Mouse (Mus musculus) c-Kit-positive CD71-positive TER-119-negative erythroid progenitor cells, embryonic 14.5 days (primary cell): ENCODE measurements around the gene Hba-x.

Experiments
- DNase-seq: peaks from one replicate; pipeline ENCODE4 v3.0.0-alpha.2; 2013; ENCODE audit warnings: low read depth

Gene Hba-x

DNA sequence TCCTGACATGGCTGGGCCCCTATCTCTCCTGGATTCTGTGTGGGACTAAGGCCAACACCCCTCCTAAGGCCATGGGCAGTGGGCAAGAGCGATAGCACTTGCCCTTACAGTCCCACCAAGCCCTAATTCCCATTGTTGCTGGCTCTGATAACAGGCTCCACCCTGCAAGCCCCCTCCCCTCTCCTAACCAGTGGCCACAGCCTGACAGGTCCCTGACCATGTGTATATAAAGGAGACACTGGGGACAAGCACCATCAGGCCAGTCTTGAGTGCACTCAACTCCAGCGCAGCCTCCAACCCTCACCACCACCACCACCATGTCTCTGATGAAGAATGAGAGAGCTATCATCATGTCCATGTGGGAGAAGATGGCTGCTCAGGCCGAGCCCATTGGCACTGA, at the start of gene Hba-x:
TSS of gene Hba-x (plus strand) at position 54 of the 400 bp plus-strand sequence.
- DNase-seq, result no peak

DNA sequence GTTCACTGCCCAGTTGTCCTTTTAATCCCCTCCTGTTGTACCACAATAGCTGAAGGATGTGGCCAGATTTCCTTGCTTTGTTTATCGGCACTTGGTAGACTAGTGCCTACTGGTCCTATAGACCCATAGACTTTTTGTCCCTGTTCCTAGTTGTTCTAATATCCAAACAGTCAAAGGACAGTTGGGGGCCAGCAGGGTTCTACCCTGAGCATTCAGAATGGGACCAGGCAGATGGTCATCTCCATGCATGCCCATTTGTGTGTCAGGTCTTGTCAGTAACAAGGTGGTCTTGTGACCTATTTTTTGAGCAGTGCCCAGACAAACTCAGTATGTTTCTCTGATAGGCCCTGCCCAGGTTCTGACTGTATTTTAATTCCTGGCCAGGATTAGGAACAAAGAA, 49.2 kb upstream of the Hba-x start:
- DNase-seq, result no peak

DNA sequence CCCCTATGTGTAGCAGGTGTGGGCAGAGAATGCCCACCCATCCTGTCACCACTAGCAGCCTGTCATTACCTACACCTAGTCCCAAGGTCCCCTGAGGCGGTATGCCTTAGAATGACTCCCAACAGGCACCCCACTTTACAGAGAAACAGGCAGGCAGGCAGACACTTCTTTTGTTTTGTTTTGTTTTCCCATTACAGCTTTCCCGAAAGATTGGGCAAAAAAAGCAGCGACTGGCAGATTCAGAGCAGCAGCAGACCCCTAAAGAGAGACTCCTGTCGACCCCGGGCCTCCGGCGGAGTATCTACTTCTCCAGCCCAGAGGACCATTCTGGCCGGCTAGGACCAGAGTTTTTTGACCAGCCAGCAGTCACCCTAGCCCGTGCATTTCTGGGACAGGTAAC, 48.6 kb upstream of the Hba-x start:
- DNase-seq, result no peak

DNA sequence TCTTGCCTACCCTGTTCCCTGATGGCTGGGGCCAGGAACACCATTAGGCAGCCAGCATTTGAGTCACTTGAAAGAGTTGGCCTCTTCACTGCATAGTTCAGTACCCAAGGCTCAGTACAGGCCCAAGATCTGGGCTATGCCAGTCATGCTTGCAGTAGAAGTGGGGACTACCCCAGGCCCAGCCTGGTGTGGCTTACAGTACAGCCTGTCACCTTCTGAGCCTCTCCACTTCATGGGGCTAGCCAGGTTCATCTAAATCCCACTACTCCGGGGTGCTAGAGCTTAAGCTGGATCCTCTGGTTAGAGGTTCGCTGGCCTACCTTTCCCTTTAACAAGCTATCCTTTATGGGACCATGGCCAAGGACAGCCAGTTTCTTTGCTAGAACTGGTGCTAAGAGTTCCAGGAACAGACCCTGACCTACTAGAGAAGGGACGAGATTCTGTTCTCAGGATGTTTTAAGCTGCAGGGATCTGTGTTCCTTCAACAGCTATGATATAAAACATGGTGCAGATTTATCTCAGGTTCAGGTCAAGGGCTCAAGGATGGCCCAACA, 47.8 kb upstream of the Hba-x start:
- DNase-seq, result no peak

DNA sequence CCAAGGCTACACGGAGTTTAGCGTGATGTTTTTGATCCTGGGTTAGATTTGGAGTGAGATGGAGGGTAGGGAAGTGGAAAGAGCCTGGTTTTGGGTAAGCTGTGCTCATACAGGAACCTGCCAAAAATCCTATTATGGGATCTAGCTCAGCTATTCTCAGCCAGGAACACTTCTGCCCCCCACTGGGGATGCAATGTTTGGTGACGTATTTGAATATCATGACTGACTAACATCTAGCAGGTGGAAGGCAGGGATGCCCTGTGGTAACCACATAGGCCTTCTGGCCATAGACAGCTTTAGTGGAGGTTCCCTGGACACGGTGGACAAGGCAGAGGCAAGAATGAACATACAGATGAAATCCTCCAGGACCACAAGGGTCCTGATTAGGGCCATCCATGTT, 46.0 kb upstream of the Hba-x start:
- DNase-seq, result no peak

DNA sequence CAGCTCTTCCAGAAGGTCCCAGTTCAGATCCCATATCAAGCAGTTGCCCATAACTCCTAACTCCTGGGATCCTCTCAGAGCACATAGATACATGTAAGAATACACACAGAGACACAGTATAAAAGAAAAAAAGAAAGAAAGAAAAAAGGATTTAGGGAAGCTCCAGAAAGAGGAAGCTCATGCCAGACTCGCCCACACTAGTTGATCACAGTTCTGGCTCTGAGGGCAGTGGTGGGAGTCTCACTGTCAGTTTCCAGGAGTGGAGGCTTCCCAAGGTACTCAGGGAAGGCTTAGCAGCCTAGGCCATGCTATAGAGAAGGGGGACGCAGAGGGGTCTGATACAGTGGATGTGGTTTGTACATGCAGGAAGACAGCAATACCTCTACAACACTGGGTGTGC, 45.1 kb upstream of the Hba-x start:
- DNase-seq, result no peak

DNA sequence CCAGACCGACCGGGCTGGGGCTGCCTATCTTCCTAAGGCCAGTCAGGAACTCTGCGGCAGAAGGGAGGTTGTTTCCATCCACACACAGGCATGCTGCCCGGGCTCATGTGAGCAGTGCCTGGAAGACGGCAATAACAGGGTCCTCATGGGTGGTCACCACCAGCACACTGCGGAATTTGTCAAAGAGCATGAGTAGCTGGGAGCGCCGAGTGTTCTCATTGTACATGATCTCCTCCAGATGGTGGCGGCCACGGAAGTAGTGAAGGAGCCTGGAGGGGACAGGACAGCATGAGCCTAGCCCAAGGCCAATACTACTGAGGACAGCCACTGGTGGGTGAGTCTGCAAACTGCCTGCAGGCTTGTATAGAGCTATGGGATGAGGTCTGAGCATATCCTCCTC, 43.4 kb upstream of the Hba-x start:
- no peak for DNase-seq

DNA sequence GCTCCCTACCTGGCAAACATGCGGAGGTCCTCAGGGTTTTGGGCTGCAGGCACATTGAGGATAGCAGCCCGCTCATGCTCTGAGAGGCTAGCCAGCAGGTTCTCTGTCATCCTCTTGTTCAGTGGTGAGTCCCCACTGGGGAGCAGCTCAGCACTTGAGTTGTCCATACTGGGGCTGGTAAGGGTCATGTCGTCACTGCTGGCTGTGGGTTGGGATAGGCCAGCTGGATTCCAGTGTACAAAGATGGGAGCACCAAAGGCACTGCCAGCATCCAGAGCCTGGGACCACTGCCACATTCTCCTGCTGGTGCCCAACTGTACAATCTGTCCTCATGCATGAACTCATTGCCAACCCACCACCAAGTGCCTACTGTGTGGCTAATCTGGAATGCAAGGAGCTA, 42.3 kb upstream of the Hba-x start:
- no peak for DNase-seq

DNA sequence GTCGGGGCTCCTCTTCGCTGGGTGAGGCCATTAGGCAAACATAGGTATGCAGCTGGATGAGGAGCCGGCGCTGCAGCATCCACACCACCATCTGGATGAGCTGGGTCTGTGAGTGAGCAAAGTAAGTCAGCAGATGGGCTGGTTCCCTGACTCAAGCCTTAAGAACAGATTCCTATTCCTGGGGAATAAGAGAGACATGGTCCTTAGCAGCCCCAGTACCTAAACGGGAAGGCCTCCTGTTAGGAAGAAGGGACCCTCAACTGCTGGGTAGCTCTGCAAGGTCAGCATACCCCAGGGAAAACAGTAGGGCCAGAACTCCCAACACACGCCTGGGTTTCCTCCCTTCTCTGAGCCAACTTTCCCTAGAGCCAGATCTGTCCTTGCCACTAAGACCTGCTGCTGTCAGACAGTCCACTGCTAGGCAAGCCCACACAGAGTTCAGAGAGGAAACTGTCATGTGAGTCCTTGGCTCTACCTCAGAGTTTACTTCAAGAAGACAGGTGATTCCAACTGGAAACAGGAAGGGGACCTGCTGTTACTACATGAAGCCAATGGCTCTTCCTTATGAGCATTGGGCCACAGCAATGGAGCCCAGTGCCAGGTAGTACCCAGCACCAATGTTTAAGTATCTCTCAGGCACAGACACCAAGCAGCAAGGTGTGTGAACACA, 41.2 kb upstream of the Hba-x start:
- no peak for DNase-seq

DNA sequence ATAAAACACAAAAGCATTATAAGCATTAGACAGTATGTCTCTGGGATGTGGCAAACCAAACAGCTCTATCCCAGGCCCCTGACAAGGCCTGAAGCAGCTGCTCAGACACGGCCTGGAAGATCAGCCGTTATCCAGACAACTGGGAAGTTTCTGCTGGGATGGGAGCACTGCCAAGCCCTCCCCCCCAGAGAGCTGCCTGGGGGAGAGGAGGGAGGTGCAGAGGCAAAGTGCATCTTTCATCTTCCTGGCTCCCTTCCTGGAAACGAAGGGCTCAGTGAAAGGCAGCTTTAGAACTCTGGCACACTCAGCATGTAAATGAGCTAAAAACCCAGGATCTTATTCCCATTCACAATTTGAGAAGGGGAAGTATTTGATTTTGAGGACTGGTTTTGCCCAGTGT, 40.6 kb upstream of the Hba-x start:
- no peak for DNase-seq

DNA sequence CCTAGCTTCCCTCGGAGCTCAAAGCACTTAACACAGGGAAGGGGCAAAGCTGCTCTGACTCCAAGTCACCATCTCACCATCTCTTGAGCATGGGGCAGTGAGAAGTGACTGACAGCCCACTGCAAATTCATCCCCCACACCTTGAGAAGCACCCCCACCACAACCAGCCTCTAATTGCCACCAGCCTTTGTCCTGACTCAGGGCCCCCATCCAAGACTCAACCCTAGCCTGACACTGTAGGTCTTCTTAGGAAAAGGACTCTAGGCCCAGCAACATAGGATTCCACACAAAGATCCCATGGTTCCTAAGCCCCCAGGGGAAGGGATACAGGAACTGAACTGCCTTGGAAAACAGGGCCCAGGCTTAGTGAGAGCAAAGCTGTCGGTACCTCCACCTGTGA, 40.1 kb upstream of the Hba-x start:
- no peak for DNase-seq

DNA sequence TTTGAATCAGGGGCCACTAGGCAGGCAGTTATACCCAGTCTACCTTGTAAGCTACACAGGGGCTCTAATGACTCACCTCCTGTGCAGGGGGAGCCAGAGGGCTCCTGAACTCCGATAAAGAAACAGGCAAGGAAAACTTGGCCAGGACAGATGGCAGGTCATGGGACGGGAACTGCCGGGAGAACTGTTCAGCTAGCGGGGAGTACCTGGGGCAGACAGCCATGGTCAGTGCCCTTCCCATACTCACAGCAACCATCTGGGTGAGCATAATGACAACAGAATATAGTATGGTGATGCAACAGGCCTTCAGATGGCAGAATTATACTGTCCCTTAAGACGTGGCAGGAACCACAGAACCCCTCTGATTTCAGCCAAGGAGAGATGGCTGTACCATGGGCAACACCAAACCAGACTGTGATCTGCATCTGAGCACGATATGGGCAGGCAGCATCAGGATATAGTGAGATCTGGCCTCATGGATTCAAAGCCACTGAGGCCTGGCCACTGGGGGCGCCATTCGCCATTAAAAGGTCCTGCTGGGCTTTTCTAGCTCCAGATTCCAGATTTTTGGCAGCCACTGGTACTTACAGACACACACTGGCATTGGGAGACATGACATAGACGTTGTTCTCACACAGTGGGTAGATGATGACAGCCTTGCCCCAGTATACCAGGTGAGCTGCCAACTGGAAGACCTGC, 39.3 kb upstream of the Hba-x start:
- no peak for DNase-seq

DNA sequence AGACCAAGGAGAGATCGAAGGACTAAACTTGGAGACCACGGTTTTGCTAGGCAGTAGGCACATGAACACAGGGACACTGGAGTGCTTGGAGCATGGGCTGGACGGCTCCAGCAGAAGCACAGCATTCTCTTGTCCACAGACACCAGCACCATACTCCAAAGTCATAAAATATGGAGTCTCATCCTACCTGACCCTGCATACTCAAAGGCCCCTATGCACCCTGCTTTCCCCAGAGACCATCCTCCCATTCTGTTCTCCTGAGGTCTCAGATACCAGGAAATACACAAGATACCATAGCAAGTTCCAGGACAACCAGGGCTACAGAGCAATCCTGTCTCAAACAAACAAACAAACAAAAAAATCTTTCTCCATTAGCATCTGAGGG, 38.8 kb upstream of the Hba-x start:
- DNase-seq, result no peak

DNA sequence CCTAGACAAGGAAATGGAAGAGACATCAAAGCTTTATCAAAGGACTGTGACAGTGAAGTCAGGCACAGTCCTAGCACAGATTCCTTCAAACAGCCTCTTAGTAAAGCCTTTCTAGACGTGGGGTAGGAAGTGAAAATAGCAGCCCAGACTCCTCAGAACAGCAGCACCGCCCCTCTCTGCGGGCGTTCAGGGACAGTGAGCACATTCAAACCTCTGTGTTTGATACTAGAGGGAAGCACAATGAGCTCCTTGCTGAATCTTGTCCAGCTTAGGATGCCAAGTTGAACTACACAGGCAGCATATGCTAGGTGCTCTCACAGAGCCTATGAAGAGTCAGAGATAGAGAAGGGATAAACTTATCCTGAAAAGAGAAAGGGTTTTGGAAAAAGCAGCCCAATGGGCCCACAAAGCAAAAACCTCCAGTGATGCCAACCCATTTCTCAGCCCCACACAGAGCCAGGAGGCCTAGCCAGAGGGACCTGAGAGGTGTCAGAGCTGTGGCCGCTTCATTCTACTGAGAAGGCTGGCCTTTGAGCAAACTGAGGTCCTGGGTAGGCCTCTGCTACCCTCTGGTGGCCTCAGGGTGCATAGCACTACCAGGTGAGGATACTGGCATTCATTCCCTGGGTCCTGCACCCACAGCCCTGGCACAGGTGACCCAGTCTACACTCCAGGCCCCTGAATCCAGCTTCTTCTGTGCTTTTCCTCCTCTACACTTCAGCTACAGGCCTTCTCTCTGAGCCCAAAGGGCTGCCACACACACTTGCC, 37.9 kb upstream of the Hba-x start:
- no peak for DNase-seq

DNA sequence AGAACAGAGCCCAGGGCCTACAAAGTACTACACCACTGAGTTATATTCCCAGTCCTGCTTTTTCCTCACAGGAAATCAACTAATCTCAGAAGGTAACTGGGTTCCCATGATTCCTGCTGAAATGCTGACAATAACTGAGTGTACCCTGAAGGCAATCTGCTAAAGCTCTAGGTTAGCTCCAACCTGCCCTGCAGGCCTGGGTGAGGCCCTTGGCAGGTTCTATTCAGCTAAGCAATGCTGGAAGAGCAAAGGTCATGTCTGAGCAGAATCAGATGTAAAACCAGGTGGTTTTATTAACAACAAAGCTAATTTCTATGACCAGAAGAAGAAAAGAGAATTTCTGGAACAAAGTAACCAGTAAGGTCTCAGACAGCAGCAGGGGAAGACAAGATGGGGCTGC, 34.8 kb upstream of the Hba-x start:
- DNase-seq, result no peak

DNA sequence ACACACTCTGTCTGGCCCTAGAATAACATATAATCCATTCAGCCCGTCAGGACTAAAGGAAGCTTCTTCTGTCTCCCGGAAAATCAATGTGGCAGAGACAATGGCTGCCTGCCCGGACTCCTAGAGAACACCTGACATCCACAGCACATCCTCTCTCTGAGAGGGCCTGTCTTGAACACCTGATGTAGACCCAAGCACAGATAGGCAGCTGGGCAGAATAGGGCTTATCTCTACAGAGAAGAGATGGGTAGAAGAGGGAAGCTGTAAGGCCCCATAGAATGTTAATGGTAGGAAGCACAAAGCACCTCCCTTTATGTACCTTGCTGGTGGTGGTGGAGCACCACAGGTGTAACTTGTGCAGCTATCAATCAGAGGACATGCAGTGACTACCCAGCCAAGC, 34.0 kb upstream of the Hba-x start:
- DNase-seq, result no peak

DNA sequence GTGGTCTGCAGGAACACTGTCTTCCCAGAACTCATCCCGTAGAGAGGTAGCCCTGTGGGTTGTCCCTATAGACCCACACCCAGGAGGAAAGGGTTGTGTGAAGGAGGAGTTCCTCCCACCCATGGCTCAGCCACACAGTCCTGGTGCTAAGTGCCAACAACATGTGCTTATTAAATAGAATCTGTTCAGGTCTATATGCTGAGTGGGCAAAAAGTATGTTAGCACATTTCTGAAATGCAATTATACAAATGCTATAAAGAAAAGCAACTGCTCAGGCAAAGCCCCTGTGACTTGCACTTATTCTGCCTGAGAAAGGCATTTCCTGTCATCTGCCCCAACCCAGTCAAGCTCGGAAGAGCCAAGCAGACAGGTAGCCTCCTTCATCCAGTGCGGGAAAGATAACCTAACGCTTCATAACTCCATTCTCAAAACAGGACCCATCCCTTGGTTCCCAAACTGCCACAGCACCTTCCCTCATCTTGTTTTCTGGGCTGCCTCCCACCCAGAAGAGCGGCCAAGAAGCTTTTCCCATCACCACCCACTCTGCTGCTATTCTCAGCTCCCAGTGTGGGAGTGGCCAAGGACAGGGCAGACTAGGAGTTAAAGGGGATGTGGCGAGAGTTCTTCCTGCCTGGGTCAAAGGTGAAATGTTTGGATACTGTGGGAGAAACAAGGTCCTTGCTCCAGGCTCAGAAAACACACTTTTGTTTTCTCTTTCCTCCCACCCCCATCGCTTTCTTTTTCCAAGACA, 32.8 kb upstream of the Hba-x start:
- no peak for DNase-seq

DNA sequence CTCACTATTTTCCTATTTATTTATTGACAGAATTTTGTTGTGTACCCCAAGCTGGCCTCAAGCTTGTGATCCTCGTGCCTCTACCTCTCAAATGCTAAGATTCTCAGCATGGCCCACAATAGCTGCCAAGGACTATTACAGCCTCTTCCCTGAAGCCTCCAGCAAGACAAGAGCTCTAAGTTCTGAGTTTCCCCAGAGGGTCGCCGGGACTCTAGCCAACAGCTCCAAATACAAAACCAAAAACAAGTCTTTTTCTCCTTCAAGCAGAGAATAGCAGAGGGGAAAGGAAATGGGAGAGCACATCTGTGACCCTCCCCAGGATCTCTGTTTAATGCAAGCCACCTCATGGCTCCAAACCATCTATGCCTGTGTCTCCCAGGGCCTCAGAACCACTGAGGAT, 32.1 kb upstream of the Hba-x start:
- no peak for DNase-seq

DNA sequence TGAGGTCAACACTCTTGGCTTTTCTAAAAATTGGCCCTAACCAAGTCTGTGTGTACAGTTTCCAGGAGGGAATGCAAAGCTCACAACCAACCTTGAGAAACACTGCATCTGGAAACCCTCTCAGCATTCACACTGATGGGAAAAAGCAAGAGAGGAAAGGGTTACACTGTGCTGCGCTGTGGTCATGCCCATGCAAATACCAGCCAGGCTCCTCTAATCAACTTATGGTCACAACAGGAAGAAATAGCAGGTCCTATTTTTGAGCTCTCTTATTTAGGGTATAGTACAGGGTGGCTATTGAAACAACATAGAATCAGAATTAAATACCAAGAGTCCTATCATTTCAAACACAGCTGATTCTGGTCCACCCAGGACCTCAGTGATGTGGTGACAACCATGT, 31.6 kb upstream of the Hba-x start:
- DNase-seq, result no peak

DNA sequence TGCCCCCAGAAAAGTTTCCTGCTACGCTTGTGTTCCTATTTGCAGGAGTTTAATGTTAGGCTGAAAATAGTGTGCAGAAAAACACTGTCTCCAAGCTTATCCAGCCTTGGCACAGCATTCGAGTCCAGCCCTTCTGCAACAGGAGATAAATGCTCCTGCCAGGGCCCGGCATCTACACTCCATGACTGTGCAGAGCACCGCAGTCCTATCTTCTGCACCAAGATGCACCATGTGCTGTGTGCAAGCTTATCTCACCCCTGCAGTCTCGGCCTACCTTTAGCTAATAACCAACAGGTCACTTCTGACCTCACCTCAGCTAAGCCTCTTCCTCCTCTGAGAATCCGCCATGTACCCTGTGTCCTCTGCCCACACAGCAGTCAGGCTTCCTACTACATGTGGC, 30.6 kb upstream of the Hba-x start:
- peak; percentile 87 for DNase-seq

DNA sequence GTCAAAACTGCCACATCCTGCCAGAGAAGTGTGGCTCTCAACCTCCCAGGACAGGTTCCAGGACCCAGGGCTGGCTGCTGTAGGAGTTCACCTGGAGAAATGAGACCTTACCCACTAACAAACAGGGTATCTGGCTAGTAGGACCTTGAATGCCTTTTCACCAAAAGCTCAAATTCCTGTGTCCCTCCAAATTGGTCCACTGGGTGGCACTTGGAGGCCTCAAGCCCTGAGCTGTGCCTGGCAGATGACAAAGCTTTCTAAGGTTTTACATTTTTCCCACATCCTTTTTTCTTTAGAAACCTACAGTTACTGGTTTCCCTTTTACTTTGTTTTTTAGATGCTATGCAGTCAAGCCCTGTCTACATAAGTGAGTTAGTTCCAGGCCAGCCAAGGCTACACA, 29.1 kb upstream of the Hba-x start:
- DNase-seq, result no peak

DNA sequence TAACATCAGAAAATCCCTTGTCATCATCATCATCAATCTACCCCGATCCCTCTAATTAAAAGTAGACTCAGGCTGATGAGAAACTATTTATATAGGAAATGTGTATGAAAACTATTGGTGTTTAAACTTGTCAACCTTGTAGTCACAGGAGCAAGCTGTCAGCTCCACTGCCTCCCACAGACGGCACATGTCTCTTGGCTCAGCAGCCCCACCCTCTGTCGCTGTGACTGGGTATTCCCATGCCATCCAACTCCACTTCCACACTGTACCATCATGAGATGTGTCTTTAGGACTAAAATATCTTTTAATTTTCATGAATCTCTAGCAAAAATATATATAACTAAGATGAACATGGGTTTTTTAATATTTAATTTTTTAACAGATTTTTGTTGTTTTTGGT, 27.9 kb upstream of the Hba-x start:
- DNase-seq, result no peak
